Mouse (Mus musculus) heart, postnatal 0 days (tissue): ENCODE results near the gene Sema3c. TPM values are rescaled to one million over a fixed set of nuclear protein-coding genes. Genes with fewer than 3 reads are reported as not detected.

Experiments
- ATAC-seq: fragments of 200-750 bp; cut with Nextera tagmentation; 2 replicates; pipeline ENCODE4 v1.8.0; 2017; ENCODE audit warnings: low read depth, moderate number of reproducible peaks, moderate library complexity; ENCODE audit not compliant: insufficient read depth
- DNase-seq: peaks from one replicate; pipeline ENCODE4 v3.0.0-alpha.2; 2016; ENCODE audit warnings: low spot score
- H3K27ac ChIP-seq: fragments of 300-500 bp; sonication (generic); 2 replicates; pipeline ENCODE4 v1.5.1; 2014; ENCODE audit warnings: low read depth, mild to moderate bottlenecking
- H3K27me3 ChIP-seq: fragments of 300-500 bp; sonication (generic); 2 replicates; pipeline ENCODE4 v1.6.1; 2014; ENCODE audit warnings: low read length, mixed read lengths; ENCODE audit not compliant: control insufficient read depth, insufficient read depth
- H3K36me3 ChIP-seq: fragments of 300-500 bp; sonication (generic); replicated peaks from 2 replicates; pipeline ENCODE4 v1.6.1; 2014; ENCODE audit warnings: low read length, mixed read lengths; ENCODE audit not compliant: control insufficient read depth, insufficient read depth
- H3K4me1 ChIP-seq: fragments of 300-500 bp; sonication (generic); 2 replicates; pipeline ENCODE4 v1.6.1; 2014; ENCODE audit warnings: antibody characterized with exemption; ENCODE audit not compliant: control insufficient read depth, insufficient read depth
- H3K4me2 ChIP-seq: fragments of 300-500 bp; sonication (generic); 2 replicates; pipeline ENCODE4 v1.6.1; 2014; ENCODE audit warnings: low read depth, mild to moderate bottlenecking, low read length, moderate library complexity
- H3K4me3 ChIP-seq: fragments of 300-500 bp; sonication (generic); 2 replicates; pipeline ENCODE4 v1.5.1; 2014; ENCODE audit warnings: low read depth, low read length
- H3K9ac ChIP-seq: fragments of 300-500 bp; sonication (generic); replicated peaks from 2 replicates; pipeline ENCODE4 v1.6.1; 2014; ENCODE audit warnings: low read depth, low read length, mixed read lengths
- H3K9me3 ChIP-seq: fragments of 300-500 bp; sonication (generic); replicated peaks from 2 replicates; pipeline ENCODE4 v1.6.1; 2016; ENCODE audit warnings: low read length; ENCODE audit not compliant: control insufficient read depth
- CTCF ChIP-seq: IDR thresholded peaks from 2 replicates; pipeline ENCODE4 v1.5.1; 2016; ENCODE audit warnings: antibody characterized with exemption, control low read depth, low read depth
- EP300 ChIP-seq: IDR thresholded peaks from 2 replicates; pipeline ENCODE4 v1.6.1; 2016; ENCODE audit warnings: antibody characterized with exemption, low read depth
- WGBS: fragments of 180-500 bp; shearing (Covaris S2); extraction: QIAGEN DNeasy Blood & Tissue Kit; methylation state at CpG from one replicate; pipeline ENCODE4 v1.1.7; 2014; 5-methylcytosine and 5-hydroxymethylcytosine counted together
- polyA plus RNA-seq: library from polyadenylated mRNA; unstranded; fragments of >200 nt; fragmentation: Nextera tagmentation; extraction: Ambion mirVana; gene quantifications from 2 replicates; pipeline ENCODE4 v1.2.1, GENCODE M21; 2015
- total RNA-seq: library from RNA; depleted of rRNA; stranded (reverse); fragments of >200 nt; gene quantifications from 2 replicates; pipeline ENCODE4 v1.2.3, GENCODE M21; 2014; ENCODE audit warnings: low replicate concordance

Sema3c gene
- total and polyA plus RNA-seq, 2 experiments from 2014 or later = 4.8 to 31.3 TPM

DNA sequence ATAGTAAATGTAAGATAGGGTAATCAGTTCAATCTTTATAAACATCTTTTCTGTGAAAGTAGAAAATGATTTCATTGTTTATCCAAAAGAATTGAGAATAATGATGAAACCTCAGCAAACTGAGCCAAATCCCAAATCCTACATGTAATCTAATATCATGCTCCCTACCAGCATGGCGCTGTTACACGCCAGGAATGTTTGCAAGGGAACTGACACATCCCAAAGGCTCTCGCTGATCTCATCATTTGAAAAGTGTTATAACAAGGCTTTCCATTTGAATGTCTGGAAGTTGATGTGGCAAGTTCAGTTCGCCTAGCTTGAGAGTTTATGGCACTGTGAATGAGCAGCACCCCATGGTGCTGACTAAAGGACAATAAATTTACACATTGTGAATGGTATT is 145.9 kb downstream of the Sema3c start:
- TF ChIP-seq EP300 = no peak
- TF ChIP-seq CTCF = no peak
- no peaks in the 10 kb centered on the region for H3K27me3 ChIP-seq
- no peaks in the 10 kb centered on the region for H3K9me3 ChIP-seq
- no peak overlapping the region for H3K9ac ChIP-seq
- no peak overlapping the region for H3K27ac ChIP-seq
- WGBS = 80% methylated on average over 4 of the region's 4 CpGs
- no peak overlapping the region for H3K4me3 ChIP-seq
- H3K4me1 ChIP-seq = no peaks in the 10 kb centered on the region
- no peak for DNase-seq
- H3K36me3 ChIP-seq = no peaks in the 10 kb centered on the region
- H3K4me2 ChIP-seq = no peak overlapping the region
- ATAC-seq = no peak

DNA sequence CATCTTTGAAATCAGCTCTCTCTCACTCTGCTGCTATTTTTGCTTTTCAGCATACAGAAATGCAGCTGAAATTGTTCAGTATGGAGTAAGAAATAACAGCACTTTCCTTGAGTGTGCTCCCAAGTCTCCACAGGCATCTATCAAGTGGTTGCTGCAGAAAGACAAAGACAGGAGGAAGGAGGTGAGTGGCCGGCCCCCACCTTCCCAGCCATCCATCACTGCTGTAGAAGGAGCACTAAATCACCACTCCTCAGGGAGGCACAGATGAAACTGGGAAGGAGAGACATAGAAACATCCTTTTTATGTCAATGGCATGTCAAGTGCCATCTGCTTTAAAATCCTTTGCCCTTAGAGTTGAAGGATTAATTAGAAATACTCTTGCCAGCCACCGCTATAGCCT is 149.9 kb downstream of the Sema3c start:
- Histone ChIP-seq H3K27ac (no peak overlapping the region), H3K4me2 (no peak overlapping the region), H3K4me1 (no peaks in the 10 kb centered on the region), H3K4me3 (no peak overlapping the region), H3K27me3 (no peaks in the 10 kb centered on the region), H3K36me3 (no peaks in the 10 kb centered on the region), H3K9ac (no peak overlapping the region), H3K9me3 (no peaks in the 10 kb centered on the region; the same call in 1 of the 2 replicates)
- no peak for ATAC-seq
- WGBS = 67% methylated on average over 2 of the region's 2 CpGs
- DNase-seq = no peak
- TF ChIP-seq CTCF (no peak), EP300 (no peak)

DNA sequence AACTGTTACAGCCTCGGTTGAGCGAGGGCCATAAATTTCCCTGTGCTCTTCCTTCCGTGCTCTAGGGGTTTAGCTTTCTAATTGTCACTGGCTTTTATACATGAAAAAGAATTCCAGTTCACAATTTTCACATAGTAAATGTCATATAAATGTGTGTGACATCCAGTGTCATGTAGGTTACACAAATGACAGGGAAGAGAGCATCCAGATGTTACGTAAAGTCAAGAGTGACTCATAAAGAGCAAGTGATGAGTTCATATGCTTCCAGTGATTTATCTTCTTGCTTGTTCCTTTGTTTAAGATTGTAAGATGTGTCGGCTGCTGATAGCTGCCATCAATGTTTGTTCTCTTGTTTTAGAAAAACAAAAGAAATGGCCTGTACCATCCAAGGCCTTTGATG is 154.0 kb downstream of the Sema3c start:
- H3K36me3 ChIP-seq = no peaks in the 10 kb centered on the region
- H3K9me3 ChIP-seq = no peaks in the 10 kb centered on the region; the same call in 1 of the 2 replicates
- 77% methylated on average over 5 of the region's 5 CpGs for WGBS
- no peaks in the 10 kb centered on the region for H3K4me1 ChIP-seq
- no peak overlapping the region for H3K4me3 ChIP-seq
- H3K4me2 ChIP-seq = no peak overlapping the region
- TF ChIP-seq CTCF (no peak), EP300 (no peak)
- no peak overlapping the region for H3K27ac ChIP-seq
- no peaks in the 10 kb centered on the region for H3K27me3 ChIP-seq
- no peak for ATAC-seq
- no peak for DNase-seq
- H3K9ac ChIP-seq = no peak overlapping the region

DNA sequence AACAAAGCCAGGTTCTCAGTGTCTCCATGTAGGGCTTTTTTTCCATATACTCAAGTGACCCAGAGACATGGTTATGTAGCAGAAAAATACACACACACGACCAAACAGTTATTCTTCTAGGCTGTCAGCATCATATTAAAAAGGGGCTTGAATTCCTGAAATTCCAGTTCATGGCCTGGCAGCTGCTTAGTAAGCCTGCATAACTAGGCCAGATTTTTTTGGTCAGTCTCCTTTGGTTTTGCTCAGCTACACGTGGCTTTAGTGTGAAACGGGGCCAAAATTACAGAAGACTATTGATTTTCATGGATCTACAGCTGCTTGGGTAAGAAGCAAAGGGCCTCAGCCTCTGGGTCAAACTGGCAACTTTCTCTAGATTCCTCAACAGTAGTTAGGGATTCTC is 165.7 kb downstream of the Sema3c start:
- Histone ChIP-seq H3K36me3 (no peaks in the 10 kb centered on the region), H3K4me1 (no peaks in the 10 kb centered on the region), H3K9me3 (no peaks in the 10 kb centered on the region), H3K27me3 (no peaks in the 10 kb centered on the region), H3K4me2 (no peak overlapping the region), H3K9ac (no peak overlapping the region), H3K27ac (no peak overlapping the region), H3K4me3 (no peak overlapping the region)
- ATAC-seq = no peak
- DNase-seq = no peak
- 53% methylated on average over 3 of the region's 3 CpGs for WGBS
- TF ChIP-seq CTCF (no peak), EP300 (no peak)

DNA sequence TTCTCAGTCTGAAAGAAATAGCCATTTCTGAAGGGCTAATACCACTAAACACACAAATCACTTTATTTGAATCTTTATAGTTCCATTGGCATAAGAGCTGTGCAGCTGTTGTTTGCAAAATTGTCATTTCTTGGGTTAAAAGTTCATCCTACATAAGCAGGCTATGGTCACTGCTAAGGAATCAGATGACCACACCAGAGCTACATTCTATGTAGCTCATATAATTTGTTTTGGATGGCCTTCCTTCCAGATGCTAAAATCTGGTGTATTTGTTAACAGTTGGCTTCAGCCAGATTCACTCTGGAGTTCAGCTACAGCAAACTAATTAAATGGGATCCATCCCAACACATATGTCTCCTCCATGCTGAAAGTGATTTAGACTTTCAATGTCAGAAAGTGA is 172.4 kb downstream of the Sema3c start:
- H3K27me3 ChIP-seq = no peaks in the 10 kb centered on the region
- no peaks in the 10 kb centered on the region for H3K36me3 ChIP-seq
- TF ChIP-seq CTCF (no peak), EP300 (no peak)
- H3K4me2 ChIP-seq = no peak overlapping the region
- H3K9me3 ChIP-seq = no peaks in the 10 kb centered on the region
- DNase-seq (no peak), ATAC-seq (no peak)
- no peaks in the 10 kb centered on the region for H3K4me1 ChIP-seq
- H3K9ac ChIP-seq = no peak overlapping the region
- no peak overlapping the region for H3K27ac ChIP-seq
- no peak overlapping the region for H3K4me3 ChIP-seq

DNA sequence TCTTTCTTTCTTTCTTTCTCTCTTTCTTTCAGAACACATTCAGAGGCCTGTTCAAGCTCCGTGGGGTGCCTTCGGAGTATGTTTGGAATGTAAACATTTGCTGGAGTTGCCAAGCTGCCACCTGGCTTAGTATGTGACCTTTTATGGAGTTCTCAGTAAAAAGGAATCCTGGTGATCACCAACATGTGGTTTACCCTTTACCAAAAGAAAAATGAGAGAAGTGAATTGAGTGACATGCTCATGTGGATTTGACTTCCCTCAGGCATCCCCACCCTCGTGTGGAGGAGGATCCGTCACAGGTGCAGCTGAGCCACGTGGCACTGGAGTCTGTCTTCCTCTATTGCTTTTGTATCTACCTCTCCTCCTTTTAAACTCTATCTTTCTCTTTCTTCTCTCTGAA is 173.1 kb downstream of the Sema3c start:
- Histone ChIP-seq H3K9ac (no peak overlapping the region), H3K4me2 (no peak overlapping the region), H3K4me1 (no peaks in the 10 kb centered on the region), H3K27ac (no peak overlapping the region), H3K27me3 (no peaks in the 10 kb centered on the region), H3K4me3 (no peak overlapping the region), H3K36me3 (no peaks in the 10 kb centered on the region), H3K9me3 (no peaks in the 10 kb centered on the region)
- 40% methylated on average over 5 of the region's 5 CpGs for WGBS
- TF ChIP-seq EP300 (no peak), CTCF (no peak)
- ATAC-seq (no peak), DNase-seq (no peak)
